Mouse (Mus musculus) kidney, adult 2 months (tissue): ENCODE measurements at regions not wholly inside any gene's neighbourhood (a gene's known extent, or its start where the extent isn't known, plus 50 kb on each side); places are given as distances from the start of the nearest gene placed in this dataset.
"Not testable (repeated sequence)": the region's sequence is repeated elsewhere in the genome, so short reads cannot be mapped to it uniquely, and the experiment has no call there.

Experiments
- DNase-seq: peaks from one replicate; pipeline ENCODE4 v3.0.0; 2021
- H3K27ac ChIP-seq: fragments of 200-500 bp; 2 replicates; pipeline ENCODE4 v1.5.1; 2012; ENCODE audit warnings: low read depth, low read length, control low read depth, inconsistent platforms; ENCODE audit not compliant: insufficient read depth
- H3K27me3 ChIP-seq: fragments of 200-500 bp; replicated peaks from 2 replicates; pipeline ENCODE4 v1.6.1; 2012; ENCODE audit warnings: mild to moderate bottlenecking, moderate library complexity, low read length, inconsistent platforms; ENCODE audit not compliant: control insufficient read depth, insufficient read depth
- H3K36me3 ChIP-seq: fragments of 200-500 bp; 2 replicates; pipeline ENCODE4 v1.6.1; 2012; ENCODE audit warnings: mild to moderate bottlenecking, moderate library complexity, low read length, inconsistent platforms; ENCODE audit not compliant: control insufficient read depth, insufficient read depth
- H3K4me1 ChIP-seq: fragments of 200-500 bp; 2 replicates; pipeline ENCODE4 v1.6.1; 2011; ENCODE audit warnings: low read length; ENCODE audit not compliant: control insufficient read depth, insufficient read depth
- H3K4me3 ChIP-seq: fragments of 200-500 bp; 2 replicates; pipeline ENCODE4 v1.5.1; 2011; ENCODE audit warnings: mild to moderate bottlenecking, low read depth, low read length, control low read depth; ENCODE audit not compliant: insufficient read depth
- CTCF ChIP-seq: fragments of 200-500 bp; conservative IDR thresholded peaks from 2 replicates; pipeline ENCODE4 v1.5.1; 2011; ENCODE audit warnings: low read depth, mild to moderate bottlenecking, control low read depth, low read length, moderate library complexity, mixed read lengths; ENCODE audit not compliant: insufficient read depth, insufficient read length
- POLR2A ChIP-seq: fragments of 200-500 bp; IDR thresholded peaks from one replicate; pipeline ENCODE4 v1.6.1; 2011; ENCODE audit warnings: low read depth, low read length, control low read depth
- WGBS: fragments of 180-500 bp; shearing (Covaris S2); methylation state at CpG from one replicate; pipeline ENCODE4 v1.1.7; 2018; 5-methylcytosine and 5-hydroxymethylcytosine counted together

DNA sequence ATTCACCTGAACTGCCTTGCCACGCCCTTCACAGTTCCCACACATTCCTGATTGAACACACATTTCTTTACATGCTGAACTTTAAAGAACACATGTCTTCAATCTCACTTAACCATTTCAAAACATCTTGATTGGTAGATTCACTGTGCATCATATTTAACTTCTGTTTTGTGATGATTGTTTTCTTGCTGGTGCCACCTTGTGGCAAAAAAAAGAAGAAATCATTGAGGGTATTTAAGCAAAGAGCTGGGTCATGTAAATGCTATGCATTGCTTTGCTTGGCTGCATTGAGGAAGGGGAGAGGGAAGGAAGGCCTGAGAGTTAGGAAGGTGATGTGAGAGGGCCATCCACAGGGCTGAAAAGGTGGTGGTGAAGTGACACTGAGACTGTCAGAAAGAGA lies 78.3 kb upstream of the Cobl start:
- peak; percentile 21 for DNase-seq
- no peak overlapping the region for H3K4me3 ChIP-seq
- H3K27me3 ChIP-seq: no peaks in the 10 kb centered on the region
- no peaks in the 10 kb centered on the region for H3K4me1 ChIP-seq
- H3K36me3 ChIP-seq: no peaks in the 10 kb centered on the region
- TF ChIP-seq CTCF: no peak
- no peak for TF ChIP-seq POLR2A
- 49% methylated on average over 1 of the region's 1 CpGs for WGBS
- H3K27ac ChIP-seq: no peak overlapping the region

DNA sequence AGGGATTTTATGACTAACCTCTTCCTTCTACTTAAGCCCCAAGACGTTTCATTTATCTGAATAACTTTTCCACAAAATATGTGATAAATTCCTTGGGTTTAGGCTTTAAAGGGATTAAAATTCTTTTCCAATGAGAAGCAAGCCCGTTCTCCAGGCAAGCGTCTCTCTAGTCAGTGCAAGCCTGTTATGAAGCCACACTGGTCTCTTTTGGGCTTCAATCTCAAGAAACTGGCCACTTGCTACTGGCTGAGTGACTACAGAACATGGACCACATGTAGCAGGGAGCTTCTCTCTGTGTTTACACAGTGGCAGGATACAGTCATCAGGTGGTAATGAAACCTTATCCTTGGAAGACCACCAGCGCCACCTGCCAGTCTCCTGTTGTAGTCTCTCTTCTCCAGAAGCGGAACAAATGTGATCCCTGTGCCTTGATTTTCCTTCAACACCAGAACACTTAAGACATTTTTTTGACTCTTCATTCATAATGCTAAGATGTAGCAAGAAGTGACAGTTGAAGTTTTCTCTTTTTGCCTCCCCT lies 75.6 kb upstream of the Cobl start:
- TF ChIP-seq POLR2A (no peak), CTCF (peak; percentile 44)
- peak; percentile 5 for DNase-seq
- Histone ChIP-seq H3K4me3 (no peak overlapping the region), H3K27ac (no peak overlapping the region), H3K4me1 (no peaks in the 10 kb centered on the region; the same call in 1 of the 2 replicates), H3K27me3 (no peaks in the 10 kb centered on the region), H3K36me3 (no peaks in the 10 kb centered on the region)
- 64% methylated on average over 5 of the region's 5 CpGs for WGBS

DNA sequence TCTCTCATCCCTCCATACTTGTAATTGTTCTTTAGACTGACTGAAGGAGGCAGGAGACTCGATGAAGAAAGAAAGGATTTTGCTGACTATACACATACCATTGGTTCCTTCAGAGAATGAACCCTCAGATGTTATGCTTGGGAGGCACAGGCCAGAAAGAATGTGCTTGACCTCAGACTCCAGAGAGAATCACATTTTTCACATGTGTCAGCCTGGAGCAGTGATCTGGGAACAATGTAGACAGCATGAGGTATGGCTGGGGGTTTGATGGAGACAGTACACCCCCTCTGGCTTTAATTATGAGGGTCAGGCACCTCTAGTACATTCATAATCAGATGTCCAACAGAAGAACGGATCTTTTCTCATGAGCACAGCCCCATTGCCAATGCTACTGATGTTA lies 70.3 kb upstream of the Cobl start:
- no peak for TF ChIP-seq POLR2A
- TF ChIP-seq CTCF: no peak
- Histone ChIP-seq H3K4me3 (no peak overlapping the region), H3K36me3 (no peaks in the 10 kb centered on the region), H3K27ac (no peak overlapping the region), H3K4me1 (peaks cover 2% of the 10 kb centered on the region; the same call in 1 of the 2 replicates), H3K27me3 (no peaks in the 10 kb centered on the region)
- WGBS: 24% methylated on average over 2 of the region's 2 CpGs
- peak; percentile 20 for DNase-seq

DNA sequence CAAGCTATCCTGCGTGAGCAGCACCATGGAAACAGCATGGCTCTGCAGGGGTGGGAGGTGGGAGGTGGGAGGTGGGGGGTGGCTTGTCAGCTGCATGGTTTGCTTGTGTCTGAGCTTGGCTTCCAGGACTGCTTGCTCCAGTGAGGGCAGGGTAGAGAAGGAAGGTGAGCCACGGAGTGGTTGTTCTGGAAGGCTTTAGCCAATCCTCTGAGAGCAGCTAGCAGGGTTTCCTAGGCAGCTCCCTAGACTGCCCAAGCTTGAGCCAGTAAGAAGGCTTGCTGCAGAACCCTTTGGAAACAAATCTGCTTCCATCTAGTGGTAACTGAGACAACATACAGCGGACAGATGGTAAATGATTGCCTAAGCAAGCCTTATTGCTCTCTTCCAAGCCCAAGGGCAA lies 67.5 kb upstream of the Cobl start:
- no peaks in the 10 kb centered on the region for H3K36me3 ChIP-seq
- peak; percentile 86 for DNase-seq
- no peaks in the 10 kb centered on the region for H3K27me3 ChIP-seq

DNA sequence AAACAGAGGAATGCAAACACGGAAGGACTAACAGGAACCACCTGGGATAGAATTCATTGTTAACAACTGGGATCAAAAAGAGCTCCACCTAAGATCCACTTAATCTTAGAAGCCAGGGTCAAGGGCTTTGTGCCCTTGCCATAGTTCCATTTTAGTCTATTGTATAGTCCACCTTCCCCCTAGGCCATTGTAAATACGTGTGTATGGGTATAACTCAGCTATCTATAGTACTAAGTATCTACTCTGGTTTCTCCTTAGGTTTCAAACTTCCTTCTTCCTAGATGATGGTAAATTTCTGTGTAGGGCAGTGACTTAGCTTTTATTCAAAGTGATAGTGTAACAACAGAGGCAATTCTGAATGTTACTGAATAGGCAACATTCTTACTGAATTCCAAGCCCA lies 57.3 kb upstream of the Cobl start:
- H3K4me3 ChIP-seq, H3K36me3 ChIP-seq, H3K27me3 ChIP-seq, H3K27ac ChIP-seq, DNase-seq, H3K4me1 ChIP-seq: not testable (repeated sequence)
- 67% methylated on average over 2 of the region's 2 CpGs for WGBS

More for the DNA sequence above, 67.5 kb upstream of the Cobl start:
- TF ChIP-seq CTCF: peak; percentile 63
- TF ChIP-seq POLR2A: no peak
- peaks cover 2% of the 10 kb centered on the region; the same call in 1 of the 2 replicates for H3K4me1 ChIP-seq
- H3K4me3 ChIP-seq: no peak overlapping the region
- 14% methylated on average over 3 of the region's 3 CpGs for WGBS
- H3K27ac ChIP-seq: no peak overlapping the region

DNA sequence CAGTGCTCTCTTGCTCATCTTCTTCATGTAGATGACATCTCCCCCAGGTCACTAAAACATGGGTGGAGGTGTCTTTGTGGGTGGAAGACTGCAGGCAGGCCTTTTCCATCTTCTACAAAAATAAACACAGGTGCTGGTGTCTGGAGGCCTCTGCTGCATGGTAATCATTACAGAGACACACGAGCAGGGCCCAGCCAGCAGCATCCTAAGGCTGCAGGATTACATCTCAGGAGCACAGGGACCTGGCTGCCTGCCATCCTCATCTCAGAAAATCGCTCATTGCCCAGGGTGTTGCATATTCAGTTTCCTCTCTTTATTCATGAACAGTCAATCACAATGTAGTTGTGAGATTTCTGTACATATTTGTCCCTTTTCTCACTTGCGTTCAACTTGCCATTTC lies 56.5 kb upstream of the Cobl start:
- H3K4me1 ChIP-seq: no peaks in the 10 kb centered on the region
- H3K4me3 ChIP-seq: no peak overlapping the region
- DNase-seq: peak; percentile 13
- no peak overlapping the region for H3K27ac ChIP-seq
- 43% methylated on average over 3 of the region's 3 CpGs for WGBS
- no peaks in the 10 kb centered on the region for H3K27me3 ChIP-seq
- TF ChIP-seq CTCF: no peak
- TF ChIP-seq POLR2A: no peak
- H3K36me3 ChIP-seq: no peaks in the 10 kb centered on the region

DNA sequence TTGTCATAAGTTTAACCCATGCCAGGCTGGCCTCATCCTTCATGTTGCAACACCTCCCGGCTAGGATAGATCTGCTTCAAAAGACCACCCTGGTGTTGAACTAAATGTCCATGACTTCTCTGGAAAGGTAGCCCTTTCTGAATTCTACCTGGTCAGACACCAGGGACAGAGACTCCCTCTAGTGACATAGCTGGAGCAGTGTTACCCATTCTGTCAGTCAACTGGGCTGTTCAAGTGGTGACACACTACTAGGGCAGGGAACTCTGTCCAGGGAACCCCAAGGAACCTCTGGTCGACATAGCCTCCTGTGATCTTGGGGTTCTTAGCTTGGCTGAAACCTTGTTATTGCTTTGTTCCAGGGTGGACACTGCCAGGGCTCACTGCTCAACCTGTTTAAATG lies 51.6 kb upstream of the Cobl start:
- WGBS: 89% methylated on average over 2 of the region's 2 CpGs
- no peaks in the 10 kb centered on the region for H3K36me3 ChIP-seq
- TF ChIP-seq POLR2A (no peak), CTCF (peak; percentile 48)
- DNase-seq: peak; percentile 21
- no peaks in the 10 kb centered on the region for H3K27me3 ChIP-seq
- no peaks in the 10 kb centered on the region for H3K4me1 ChIP-seq
- H3K27ac ChIP-seq: no peak overlapping the region
- H3K4me3 ChIP-seq: no peak overlapping the region
